Mouse (Mus musculus) brain, embryonic 14.5 days (tissue): Measurements from ENCODE around the gene Cd68. TPM values are rescaled to one million over a fixed set of nuclear protein-coding genes. Genes with fewer than 3 reads are reported as not detected.
A peak's percentile ranks its signal among the peaks of the same experiment; 100 is the strongest.

Source experiments
- DNase-seq: peaks from one replicate; pipeline ENCODE4 v3.0.0-alpha.2; 2011; ENCODE audit warnings: low read depth
- CTCF ChIP-seq: fragments of 200-500 bp; IDR thresholded peaks from 2 replicates; pipeline ENCODE4 v1.5.1; 2012; ENCODE audit warnings: inconsistent platforms, mild to moderate bottlenecking, moderate library complexity, borderline replicate concordance; ENCODE audit not compliant: insufficient read depth, insufficient read length; ENCODE audit errors: extremely low read depth
- POLR2A ChIP-seq: fragments of 200-500 bp; IDR thresholded peaks from 2 replicates; pipeline ENCODE4 v1.6.1; 2012; ENCODE audit warnings: mild to moderate bottlenecking, inconsistent platforms, borderline replicate concordance; ENCODE audit not compliant: poor library complexity, insufficient read depth, insufficient read length, severe bottlenecking; ENCODE audit errors: extremely low read depth
- polyA plus RNA-seq: library from polyadenylated mRNA; depleted of rRNA; stranded (reverse); fragments of >200 nt; gene quantifications from 2 replicates; pipeline ENCODE4 v1.2.3, GENCODE M21; 2012

The Cd68 gene
- polyA plus RNA-seq, 1 experiment: 7.8 TPM

GRCm38 (mm10) chr11:69681314-69682208 lies 15.6 kb upstream of the Cd68 start, which contains the start of gene Senp3:
Gene Senp3, minus strand, starts transcription at chr11:69682084.
- DNase-seq: peak; percentile 99
- TF ChIP-seq POLR2A (peak; percentile 72), CTCF (no peak)

- no peak for DNase-seq
- no peak for TF ChIP-seq CTCF
- no peak for TF ChIP-seq POLR2A
Observed at GRCm38 (mm10) chr11:69680136-69680855, 14.3 kb upstream of the Cd68 start.

GRCm38 (mm10) chr11:69679144-69679543 lies 13.2 kb upstream of the Cd68 start:
- DNase-seq: no peak
- TF ChIP-seq CTCF (no peak), POLR2A (no peak)

GRCm38 (mm10) chr11:69672211-69672706 lies 6.3 kb upstream of the Cd68 start, which contains the start of gene Eif4a1:
Gene Eif4a1, minus strand, starts transcription at chr11:69672423.
- DNase-seq: peak; percentile 100
- TF ChIP-seq POLR2A (peak; percentile 80; the same call in 1 of the 2 replicates), CTCF (no peak)

- TF ChIP-seq POLR2A (no peak), CTCF (no peak)
- no peak for DNase-seq
Observed at GRCm38 (mm10) chr11:69671726-69672124, 5.8 kb upstream of the Cd68 start.

GRCm38 (mm10) chr11:69670786-69671725 lies 5.1 kb upstream of the Cd68 start:
- peak; percentile 49; the same call in 1 of the 2 replicates for TF ChIP-seq POLR2A
- TF ChIP-seq CTCF: no peak
- DNase-seq: peak; percentile 98

GRCm38 (mm10) chr11:69666665-69667005 lies 682 bp upstream of the Cd68 start:
- TF ChIP-seq CTCF: no peak
- no peak for TF ChIP-seq POLR2A
- no peak for DNase-seq

- no peak for TF ChIP-seq POLR2A
- no peak for TF ChIP-seq CTCF
- no peak for DNase-seq
Observed at GRCm38 (mm10) chr11:69665457-69665960, 444 bp downstream of the Cd68 start.

- DNase-seq: no peak
- TF ChIP-seq CTCF (no peak), POLR2A (no peak)
Observed at GRCm38 (mm10) chr11:69664841-69665240, 1.1 kb downstream of the Cd68 start.

GRCm38 (mm10) chr11:69663795-69664194 lies 2.2 kb downstream of the Cd68 start:
- TF ChIP-seq POLR2A (no peak), CTCF (no peak)
- DNase-seq: no peak
